Mouse (Mus musculus) CH12.LX (cell line): ENCODE results near the gene Bco1.

ENCODE experiments used
- CHD2 ChIP-seq: IDR thresholded peaks from 2 replicates; pipeline ENCODE4 v1.6.1; 2011; ENCODE audit warnings: low read length, improper control_type of control experiment
- CTCF ChIP-seq, 2 experiments: IDR thresholded peaks in 1 of 2; conservative IDR thresholded peaks in 1 of 2; 2 replicates each; pipeline ENCODE4 v1.5.1; 2011 to 2012; ENCODE audit warnings: low read depth in 2 of 2, low read length in 2 of 2, improper control_type of control experiment in 1 of 2, inconsistent platforms in 1 of 2, mild to moderate bottlenecking in 1 of 2, moderate library complexity in 1 of 2
- ELF1 ChIP-seq: IDR thresholded peaks from 2 replicates; pipeline ENCODE4 v1.6.1; 2014; ENCODE audit warnings: low read depth, mild to moderate bottlenecking, inconsistent platforms, low read length, improper control_type of control experiment
- EP300 ChIP-seq: IDR thresholded peaks from 2 replicates; pipeline ENCODE4 v1.6.1; 2011; ENCODE audit warnings: low read length, improper control_type of control experiment
- ETS1 ChIP-seq: conservative IDR thresholded peaks from 2 replicates; pipeline ENCODE4 v1.6.1; 2012; ENCODE audit warnings: low read depth, mild to moderate bottlenecking, inconsistent platforms, low read length, improper control_type of control experiment, moderate library complexity
- MAFK ChIP-seq: IDR thresholded peaks from 2 replicates; pipeline ENCODE4 v1.6.1; 2011; ENCODE audit warnings: low read length, improper control_type of control experiment; ENCODE audit not compliant: insufficient replicate concordance
- MAZ ChIP-seq: IDR thresholded peaks from 2 replicates; pipeline ENCODE4 v1.6.1; 2012; ENCODE audit warnings: low read depth, mild to moderate bottlenecking, inconsistent platforms, low read length, improper control_type of control experiment, moderate library complexity
- NRF1 ChIP-seq: IDR thresholded peaks from 2 replicates; pipeline ENCODE4 v1.6.1; 2014; ENCODE audit warnings: low read depth, mild to moderate bottlenecking, inconsistent platforms, low read length, improper control_type of control experiment, moderate library complexity
- POLR2A ChIP-seq: IDR thresholded peaks from 2 replicates; pipeline ENCODE4 v1.6.1; 2011; ENCODE audit warnings: low read depth, mild to moderate bottlenecking, improper control_type of control experiment, low read length
- TCF12 ChIP-seq: IDR thresholded peaks from 2 replicates; pipeline ENCODE4 v1.6.1; 2014; ENCODE audit warnings: low read depth, mild to moderate bottlenecking, inconsistent platforms, low read length, improper control_type of control experiment
- UBTF ChIP-seq: IDR thresholded peaks from 2 replicates; pipeline ENCODE4 v1.6.1; 2012; ENCODE audit warnings: low read depth, mild to moderate bottlenecking, inconsistent platforms, low read length, improper control_type of control experiment, moderate library complexity
- USF1 ChIP-seq: IDR thresholded peaks from 2 replicates; pipeline ENCODE4 v1.6.1; 2014; ENCODE audit warnings: low read depth, mild to moderate bottlenecking, inconsistent platforms, low read length, improper control_type of control experiment
- ZC3H11A ChIP-seq: IDR thresholded peaks from 2 replicates; pipeline ENCODE4 v1.6.1; 2012; ENCODE audit warnings: low read depth, mild to moderate bottlenecking, inconsistent platforms, low read length, improper control_type of control experiment

- no peak for TF ChIP-seq EP300
- peak in 1 of 2 experiments; percentile 46; a peak in 2 of 4 replicates for TF ChIP-seq CTCF (conservative IDR thresholded peaks at IDR 0.05 in 1 of 2, IDR thresholded peaks at IDR 0.05 in 1 of 2; ENCODE audit: low read depth in 2 of 2, low read length in 2 of 2)
- TF ChIP-seq UBTF = no peak
- TF ChIP-seq ELF1 = no peak
- TF ChIP-seq MAFK = no peak
- TF ChIP-seq POLR2A = no peak
- no peak for TF ChIP-seq NRF1
- no peak for TF ChIP-seq CHD2
- TF ChIP-seq ETS1 = no peak
- TF ChIP-seq USF1 = no peak
- no peak for TF ChIP-seq ZC3H11A
- no peak for TF ChIP-seq TCF12
- no peak for TF ChIP-seq MAZ
These were observed 87.1 kb downstream of the Bco1 start for GRCm38 (mm10) chr8:117182746-117183145.
